ENCODE assay signal across 24 mouse cellular contexts in genomic region chr2:90429782-90430181, GRCm38 (mm10). TPM values are rescaled to one million over a fixed set of nuclear protein-coding genes. Genes with fewer than 3 reads are reported as not detected.
A peak's percentile ranks its signal among the peaks of the same experiment; 100 is the strongest.
DNase-seq lines count a peak whose midpoint lies in the region; ATAC-seq and TF ChIP-seq lines count a peak whose summit lies in the region.
"Not testable (repeated sequence)": the region's sequence is repeated elsewhere in the genome, so short reads cannot be mapped to it uniquely, and the experiment has no call there.
"Had no signal": no experiment of that assay in that cellular context is flagged by ENCODE, and none has a peak within 500 bp of the region (broad histone marks: within the 10 kb centered on the region; RNA-seq: fewer than 3 reads in every experiment).

No protein-coding gene starts in this region.

- not testable (repeated sequence) for H3K9ac ChIP-seq in forebrain, embryonic 14.5 days (ENCODE audit: low read length); hindbrain, embryonic 15.5 days; intestine, postnatal 0 days (ENCODE audit: low read depth, low read length); lung, embryonic 14.5 days; midbrain, embryonic 14.5 days (replicated peaks; ENCODE audit: low read length); neural tube, embryonic 15.5 days (replicated peaks)

- WGBS in forebrain, embryonic 14.5 days = no CpG with 5 or more reads among the region's 4 CpGs
- no CpG with 5 or more reads among the region's 4 CpGs for WGBS in hindbrain, embryonic 15.5 days
- WGBS in intestine, postnatal 0 days = no CpG with 5 or more reads among the region's 4 CpGs
- no CpG with 5 or more reads among the region's 4 CpGs for WGBS in lung, embryonic 14.5 days
- WGBS in midbrain, embryonic 14.5 days = no CpG with 5 or more reads among the region's 4 CpGs
- WGBS in neural tube, embryonic 15.5 days = no CpG with 5 or more reads among the region's 4 CpGs

- not testable (repeated sequence) for H3K36me3 ChIP-seq in forebrain, embryonic 14.5 days (ENCODE audit: control insufficient read depth, insufficient read depth, low read length); hindbrain, embryonic 15.5 days; intestine, postnatal 0 days (ENCODE audit: control insufficient read depth, insufficient read depth); lung, embryonic 14.5 days (ENCODE audit: insufficient read depth); midbrain, embryonic 14.5 days (ENCODE audit: control insufficient read depth, insufficient read depth, low read length); neural tube, embryonic 15.5 days

- not testable (repeated sequence) for H3K27me3 ChIP-seq in forebrain, embryonic 14.5 days (replicated peaks; ENCODE audit: control insufficient read depth, insufficient read depth, low read length); hindbrain, embryonic 15.5 days; intestine, postnatal 0 days (replicated peaks; ENCODE audit: control insufficient read depth, insufficient read depth, low read length); lung, embryonic 14.5 days (ENCODE audit: insufficient read depth, low read length); midbrain, embryonic 14.5 days (ENCODE audit: control insufficient read depth, insufficient read depth, low read length); neural tube, embryonic 15.5 days (replicated peaks)

- not testable (repeated sequence) for H3K4me3 ChIP-seq in forebrain, embryonic 14.5 days (ENCODE audit: low read depth, low read length); hindbrain, embryonic 15.5 days; intestine, postnatal 0 days (ENCODE audit: low read depth, low read length); lung, embryonic 14.5 days (ENCODE audit: low read depth, low read length); midbrain, embryonic 14.5 days (replicated peaks; ENCODE audit: low read depth, low read length); neural tube, embryonic 15.5 days (replicated peaks)

- not testable (repeated sequence) for H3K4me1 ChIP-seq in forebrain, embryonic 14.5 days (ENCODE audit: control insufficient read depth, insufficient read depth, low read length); hindbrain, embryonic 15.5 days (replicated peaks); intestine, postnatal 0 days (replicated peaks; ENCODE audit: control insufficient read depth, insufficient read depth, low read length); lung, embryonic 14.5 days (ENCODE audit: insufficient read depth); midbrain, embryonic 14.5 days (ENCODE audit: control insufficient read depth, insufficient read depth, low read length); neural tube, embryonic 15.5 days

- ATAC-seq in activated CD4-positive, CD25-positive, alpha-beta regulatory T cell, adult 4 months = peak; percentile 63
- peak; percentile 48; the same call in 1 of the 2 replicates for ATAC-seq in forebrain, embryonic 14.5 days
- ATAC-seq in hindbrain, embryonic 15.5 days (ENCODE audit: low FRiP score, low read depth) = peak; percentile 66; the same call in 1 of the 2 replicates
- ATAC-seq in intestine, postnatal 0 days = peak; percentile 57; the same call in 1 of the 2 replicates
- ATAC-seq in lung, embryonic 14.5 days (ENCODE audit: insufficient read depth) = peak; percentile 47; the same call in 1 of the 2 replicates
- peak; percentile 46; the same call in 1 of the 2 replicates for ATAC-seq in midbrain, embryonic 14.5 days (ENCODE audit: low FRiP score, low TSS enrichment)
- ATAC-seq in neural tube, embryonic 15.5 days (ENCODE audit: low FRiP score) = peak; percentile 59; the same call in 1 of the 2 replicates

- not testable (repeated sequence) for H3K4me2 ChIP-seq in forebrain, embryonic 14.5 days (ENCODE audit: low read length); hindbrain, embryonic 15.5 days; intestine, postnatal 0 days (replicated peaks; ENCODE audit: low read depth); lung, embryonic 14.5 days; midbrain, embryonic 14.5 days (ENCODE audit: low read length); neural tube, embryonic 15.5 days

- DNase-seq in forebrain, embryonic 14.5 days (ENCODE audit: low spot score); lung, embryonic 14.5 days; midbrain, embryonic 14.5 days: not testable (repeated sequence)

- not testable (repeated sequence) for H3K27ac ChIP-seq in forebrain, embryonic 14.5 days (ENCODE audit: low read depth, low read length); hindbrain, embryonic 15.5 days (replicated peaks); intestine, postnatal 0 days (ENCODE audit: low read depth, low read length); lung, embryonic 14.5 days (ENCODE audit: low read depth); midbrain, embryonic 14.5 days (replicated peaks; ENCODE audit: low read depth, low read length); neural tube, embryonic 15.5 days (replicated peaks)

- TF ChIP-seq CTCF in intestine, postnatal 0 days (IDR thresholded peaks at IDR 0.05; ENCODE audit: low read depth); lung, embryonic 14.5 days (IDR thresholded peaks at IDR 0.05; ENCODE audit: low read depth): not testable (repeated sequence)

- not testable (repeated sequence) for H3K9me3 ChIP-seq in forebrain, embryonic 14.5 days (replicated peaks; ENCODE audit: control insufficient read depth, low read length); hindbrain, embryonic 15.5 days; intestine, postnatal 0 days (ENCODE audit: control insufficient read depth); lung, embryonic 14.5 days (ENCODE audit: low read depth, low read length); midbrain, embryonic 14.5 days (ENCODE audit: control insufficient read depth, low read length); neural tube, embryonic 15.5 days (replicated peaks)

RNA-seq across cellular contexts. Expression of gene Olfr1274-ps, which starts 31.3 kb away (rescaled TPM):
- not detected for polyA plus RNA-seq in activated CD4-positive, CD25-positive, alpha-beta regulatory T cell, adult 4 months (2017; shearing (Covaris generic))
- polyA plus RNA-seq in forebrain, embryonic 14.5 days (2014; fragmentation: Nextera tagmentation; extraction: Ambion mirVana) = not detected in 2 replicates
- polyA plus RNA-seq in hindbrain, embryonic 15.5 days (2015; fragmentation: Nextera tagmentation; extraction: Ambion mirVana) = not detected in 2 replicates
- polyA plus RNA-seq in intestine, postnatal 0 days (2015; fragmentation: Nextera tagmentation; extraction: Ambion mirVana) = not detected in 2 replicates
- polyA plus RNA-seq in lung, embryonic 14.5 days (2014; fragmentation: Nextera tagmentation; extraction: Ambion mirVana) = not detected in 2 replicates
- polyA plus RNA-seq in midbrain, embryonic 14.5 days (2014; fragmentation: Nextera tagmentation; extraction: Ambion mirVana) = not detected in 2 replicates
- polyA plus RNA-seq in neural tube, embryonic 15.5 days (2015; fragmentation: Nextera tagmentation; extraction: Ambion mirVana) = not detected in 2 replicates
- polyA plus RNA-seq: adrenal gland, adult 2 months; CD4-positive, CD25-positive, alpha-beta regulatory T cell, adult 4 months; cortical plate, adult 2 months; embryonic facial prominence, embryonic 10.5 days; forebrain, embryonic 12.5 days; heart, embryonic 12.5 days; hindbrain, embryonic 11.5 days; inflammation-experienced regulatory T-cells, adult 6 months; kidney, embryonic 15.5 days; limb, embryonic 15.5 days; liver, embryonic 14.5 days; lung, embryonic 15.5 days; midbrain, embryonic 10.5 days; myocyte; small intestine, adult 2 months; stomach, embryonic 16.5 days; thymus, adult 2 months had no signal
